Mouse (Mus musculus) testis, postnatal 14 days (tissue): Measurements from ENCODE around the gene B3galt4.

Source experiments
- DNase-seq: peaks from one replicate; pipeline ENCODE4 v3.0.0; 2021; ENCODE audit warnings: low spot score

The B3galt4 gene

DNA sequence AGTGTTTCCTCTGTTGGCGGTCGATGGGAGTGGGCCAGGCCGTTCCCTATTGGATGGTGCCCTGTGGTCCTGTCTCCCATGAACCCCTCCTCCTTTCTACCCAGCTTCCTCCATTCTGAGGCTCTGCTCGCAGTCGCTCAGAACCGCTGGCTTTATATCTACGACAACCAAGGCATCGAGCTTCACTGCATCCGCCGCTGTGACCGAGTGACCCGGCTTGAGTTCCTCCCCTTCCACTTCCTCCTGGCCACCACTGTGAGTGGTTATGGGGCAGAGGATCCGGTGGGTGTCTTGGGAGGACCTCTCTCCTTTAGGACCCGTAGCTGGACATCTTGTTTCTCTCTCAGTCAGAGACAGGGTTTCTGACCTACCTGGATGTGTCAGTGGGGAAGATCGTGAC is 7.8 kb downstream of the B3galt4 start:
- no peak for DNase-seq

DNA sequence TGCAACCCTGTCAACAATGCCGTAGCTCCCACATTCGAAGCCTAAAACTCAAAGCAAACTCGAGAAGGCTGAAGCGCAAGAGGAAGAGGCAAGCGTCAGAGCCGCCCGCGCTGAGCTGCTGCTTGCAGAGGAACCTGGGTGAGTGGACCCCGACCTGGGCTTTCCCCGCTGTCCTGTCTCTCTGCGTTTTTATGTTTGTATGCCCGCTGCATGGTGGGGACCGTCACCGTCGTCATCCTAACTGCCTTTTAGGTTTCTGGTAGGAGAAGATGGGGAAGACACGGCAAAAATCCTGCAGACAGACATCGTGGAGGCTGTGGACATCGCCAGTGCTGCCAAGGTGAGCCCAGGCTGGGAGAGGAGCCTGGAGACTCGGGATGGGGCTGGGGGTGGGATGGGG is 9.9 kb downstream of the B3galt4 start:
- DNase-seq: no peak

DNA sequence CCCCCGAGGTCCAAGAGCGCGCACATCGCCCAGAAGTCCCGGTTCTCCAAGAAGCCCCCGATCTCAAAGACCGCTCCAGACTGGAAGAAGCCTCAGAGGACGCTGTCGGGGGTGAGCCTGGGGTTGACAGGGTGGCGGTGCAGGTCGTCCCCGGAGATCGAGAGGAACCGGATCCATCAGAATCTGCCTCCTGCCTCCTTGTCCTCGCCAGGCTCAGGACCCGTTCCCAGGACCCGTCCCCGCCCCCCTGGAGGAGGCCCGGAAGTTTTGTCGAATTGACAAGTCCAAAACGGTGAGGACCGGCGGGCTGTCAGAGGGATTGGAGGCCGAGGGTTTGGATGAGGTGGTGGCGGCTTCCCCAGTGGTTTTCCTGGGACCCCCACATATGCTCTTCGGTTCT is 10.3 kb downstream of the B3galt4 start:
- no peak for DNase-seq

DNA sequence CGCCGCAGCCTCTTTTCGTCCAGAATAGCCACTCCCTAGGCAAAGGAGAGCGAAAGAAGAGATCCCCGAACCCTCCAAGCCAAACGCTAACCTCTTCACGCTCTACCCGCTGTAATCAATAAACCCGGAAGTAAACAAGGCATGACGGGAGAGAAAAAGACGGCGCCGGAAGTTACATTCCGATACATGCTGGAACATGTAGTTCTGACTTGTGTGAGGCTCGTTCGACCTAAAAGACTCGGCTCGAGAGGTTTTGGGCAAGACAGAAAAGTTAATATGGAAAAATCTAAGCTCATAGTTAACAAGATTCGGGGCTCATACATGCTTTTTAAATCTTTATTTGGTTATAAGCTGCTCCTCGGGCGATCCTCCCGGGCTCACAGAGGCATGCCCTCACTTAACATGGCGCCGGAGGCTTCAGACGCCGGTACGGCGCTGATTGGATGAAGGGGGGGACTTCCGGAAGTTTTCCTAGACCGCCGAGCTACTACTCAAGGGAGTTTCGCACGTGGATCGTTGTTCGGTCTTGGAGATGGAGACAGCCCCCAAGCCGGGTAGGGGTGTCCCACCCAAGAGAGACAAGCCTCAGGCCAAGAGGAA is 11.0 kb downstream of the B3galt4 start, which contains the start of the genes Pfdn6 and Wdr46:
Gene Pfdn6 (minus strand): TSS at position 138 of the 600 bp plus-strand sequence.
Gene Wdr46 (plus strand): TSS at position 455 of the 600 bp plus-strand sequence.
- peak; percentile 88 for DNase-seq

DNA sequence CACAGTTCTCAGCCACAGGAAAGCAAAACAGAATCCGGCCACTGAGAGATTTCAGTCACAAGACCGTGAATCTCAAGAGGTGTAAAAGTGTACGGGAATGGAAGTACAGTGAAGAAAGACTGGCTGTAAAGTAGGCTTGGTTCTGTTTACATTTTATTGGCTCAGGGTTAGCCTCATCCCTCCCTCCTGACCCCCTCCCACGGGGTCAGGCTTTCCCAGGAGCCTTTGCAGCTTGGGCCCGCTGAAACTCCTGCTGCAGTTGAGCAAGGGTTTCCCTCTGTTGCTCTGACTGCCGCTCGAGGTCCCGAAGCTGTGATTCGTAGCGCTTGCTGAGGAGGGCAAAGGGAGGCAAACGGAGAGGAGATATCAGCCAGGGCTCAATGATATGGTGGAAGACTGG is 12.5 kb downstream of the B3galt4 start:
- DNase-seq: no peak

DNA sequence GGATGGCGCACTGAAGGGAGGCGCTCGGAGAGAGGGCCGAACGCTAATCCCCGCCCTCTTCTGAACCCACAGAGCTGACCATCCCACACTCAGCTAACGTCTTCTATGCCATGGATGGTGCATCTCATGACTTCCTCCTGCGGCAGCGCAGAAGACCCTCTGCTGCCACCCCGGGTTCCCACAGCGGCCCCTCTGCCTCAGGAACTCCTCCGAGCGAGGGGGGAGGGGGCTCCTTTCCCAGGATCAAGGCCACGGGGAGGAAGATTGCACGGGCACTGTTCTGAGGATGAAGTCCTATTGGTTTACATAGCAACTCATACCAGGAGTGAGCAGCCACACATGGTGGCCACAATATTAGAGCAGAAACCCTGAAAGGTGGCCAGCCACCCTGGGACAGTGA is 14.3 kb downstream of the B3galt4 start:
- no peak for DNase-seq

DNA sequence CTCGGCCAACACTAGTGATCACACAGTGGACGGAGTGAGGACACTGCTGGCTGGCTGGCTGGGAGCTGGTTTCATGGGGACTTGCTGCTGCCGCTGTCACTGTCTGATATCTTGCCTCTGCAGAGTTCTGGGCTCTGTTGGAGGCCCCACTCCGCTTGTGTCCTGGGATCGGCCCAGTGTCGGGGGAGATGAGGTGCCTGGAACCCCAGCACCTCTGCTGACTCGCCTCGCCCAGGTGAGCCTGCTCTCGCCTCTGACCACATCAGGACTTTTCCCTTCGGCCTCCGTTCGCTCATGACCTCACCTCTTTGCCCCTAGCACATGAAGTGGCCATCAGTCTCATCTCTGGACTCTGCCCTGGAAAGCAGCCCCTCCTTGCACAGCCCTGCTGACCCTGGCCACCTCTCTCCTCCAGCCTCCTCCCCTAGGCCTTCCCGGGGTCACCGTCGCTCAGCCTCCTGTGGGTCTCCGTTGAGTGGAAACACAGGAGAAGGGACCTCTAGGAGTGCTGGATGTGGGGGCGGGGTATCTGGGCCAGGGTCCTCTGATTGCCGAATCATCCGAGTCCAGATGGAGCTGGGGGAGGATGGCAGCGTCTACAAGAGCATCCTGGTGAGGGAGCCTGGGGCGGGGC is 15.7 kb downstream of the B3galt4 start:
- DNase-seq: no peak

DNA sequence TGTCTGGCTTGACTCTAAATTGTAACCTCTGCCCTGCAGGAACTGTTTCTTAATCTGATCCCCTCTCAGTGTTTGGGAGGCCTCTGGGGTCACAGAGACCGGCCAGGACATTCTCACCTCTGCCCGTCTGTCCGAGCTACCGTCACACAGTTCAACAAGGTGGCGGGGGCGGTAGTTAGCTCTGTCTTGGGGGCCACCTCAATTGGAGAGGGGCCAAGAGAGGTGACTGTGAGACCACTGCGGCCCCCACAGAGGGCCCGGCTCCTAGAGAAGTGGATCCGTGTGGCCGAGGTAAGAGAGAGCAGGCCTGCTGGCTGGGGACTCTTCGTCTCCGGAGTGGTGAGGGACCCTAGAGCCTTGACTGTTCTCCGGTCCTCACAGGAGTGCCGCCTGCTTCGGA is 18.3 kb downstream of the B3galt4 start:
- no peak for DNase-seq

DNA sequence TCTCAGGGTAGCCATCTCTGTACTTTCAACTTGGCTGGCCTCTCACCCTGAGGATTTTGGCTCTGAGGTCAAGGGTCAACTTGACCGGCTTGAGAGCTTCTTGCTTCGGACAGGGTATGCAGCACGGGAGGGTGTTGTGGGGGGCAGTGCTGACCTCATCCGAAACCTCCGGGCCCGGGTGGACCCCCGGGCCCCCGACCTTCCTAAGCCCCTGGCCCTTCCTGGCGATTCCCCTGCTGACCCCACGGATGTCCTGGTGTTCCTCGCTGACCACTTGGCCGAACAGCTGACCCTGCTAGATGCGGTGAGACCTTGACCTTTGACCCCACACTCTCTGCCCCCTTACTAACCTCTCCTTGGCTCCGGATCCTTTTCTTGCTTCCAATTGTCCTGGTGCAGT is 18.8 kb downstream of the B3galt4 start:
- no peak for DNase-seq

DNA sequence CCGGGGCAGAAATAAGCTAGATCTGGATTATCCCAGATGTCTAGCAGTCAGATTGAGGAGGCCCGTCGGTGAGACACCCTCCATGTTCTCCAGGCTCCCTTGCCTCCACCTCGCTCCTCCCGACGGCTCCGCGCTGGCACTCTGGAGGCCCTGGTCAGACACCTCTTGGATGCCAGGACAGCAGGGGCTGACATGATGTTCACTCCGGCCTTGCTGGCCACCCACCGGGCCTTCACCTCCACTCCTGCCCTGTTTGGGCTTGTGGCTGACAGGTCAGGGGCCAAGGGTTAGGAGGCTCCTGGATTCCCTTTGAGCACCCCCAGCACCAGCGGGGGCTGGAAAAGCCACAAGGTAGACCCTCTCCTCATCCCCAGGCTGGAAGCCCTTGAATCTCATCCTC is 19.3 kb downstream of the B3galt4 start:
- no peak for DNase-seq

DNA sequence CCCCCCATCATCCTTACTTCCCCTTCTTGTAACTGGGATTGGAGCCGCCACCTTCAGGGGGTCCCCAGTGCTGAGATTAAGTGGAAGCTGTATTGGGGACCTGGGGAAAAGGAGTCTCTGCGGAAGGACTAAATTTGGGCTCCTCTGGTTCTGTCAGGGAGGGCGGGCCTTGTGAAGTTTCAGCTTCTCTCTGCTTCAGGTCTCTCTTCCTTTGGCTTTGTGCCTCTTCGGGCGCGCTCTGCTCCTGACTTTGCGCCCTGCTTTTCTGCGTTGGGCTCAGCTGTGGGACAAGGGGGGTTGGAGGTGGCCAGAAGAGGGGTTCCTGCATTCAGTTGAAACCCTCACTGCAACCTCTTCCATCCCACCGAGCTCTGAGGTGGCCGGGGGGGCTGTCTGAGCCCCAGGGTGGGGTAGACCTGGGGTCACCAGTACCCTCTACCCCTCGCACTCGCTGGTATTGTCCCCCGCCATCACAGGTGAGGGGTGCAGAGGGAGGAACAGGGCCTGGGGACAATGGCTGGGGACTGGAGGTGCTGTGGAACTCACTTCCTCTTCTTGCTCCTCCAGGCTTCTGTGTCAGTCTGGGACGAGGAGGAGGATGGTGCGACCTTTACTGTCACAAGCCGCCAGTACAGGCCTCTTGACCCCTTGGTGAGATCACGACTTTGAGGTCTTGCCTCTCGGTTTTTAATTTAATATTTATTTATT is 20.0 kb downstream of the B3galt4 start:
- DNase-seq: no peak

DNA sequence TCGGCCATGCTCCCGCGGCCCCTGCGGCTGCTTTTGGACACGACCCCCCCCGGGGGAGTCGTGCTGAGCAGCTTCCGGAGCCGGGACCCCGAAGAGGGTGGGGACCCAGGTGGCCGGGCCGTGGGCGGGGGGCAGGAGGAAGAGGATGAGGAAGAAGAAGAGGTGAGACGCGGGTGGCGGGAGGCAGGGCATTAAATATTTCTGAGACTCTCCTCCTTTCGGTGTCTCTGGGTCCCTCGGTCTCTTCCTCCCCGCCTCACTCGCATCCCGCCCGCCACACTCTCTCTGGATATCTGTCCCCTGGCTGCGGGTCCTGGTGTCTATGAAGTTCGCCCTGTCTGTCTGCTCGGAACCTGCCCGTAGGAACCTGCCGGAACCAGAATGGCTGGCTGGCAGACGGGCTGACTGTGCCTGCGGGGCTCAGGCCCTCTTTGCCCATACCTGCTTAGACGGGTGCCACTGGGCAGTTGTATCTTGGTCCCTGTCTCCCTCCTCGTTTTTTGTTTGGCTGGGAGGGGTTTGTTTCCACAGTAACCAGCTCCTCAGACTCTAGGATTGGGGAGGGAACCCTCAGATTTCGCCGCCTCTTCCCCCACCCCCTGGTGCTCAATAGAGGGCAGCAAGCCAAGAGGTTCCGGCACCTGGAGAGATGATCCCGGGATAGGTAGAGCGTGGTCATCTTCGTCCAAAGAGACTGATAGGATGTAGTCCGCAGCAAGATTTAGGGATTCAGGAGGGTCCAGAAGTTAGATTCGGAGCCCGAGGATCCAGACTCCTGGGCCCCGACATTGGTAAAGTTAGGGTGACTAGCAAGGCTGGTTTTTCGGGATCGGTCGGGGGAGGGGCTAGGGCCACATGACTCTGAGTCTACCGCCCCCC is 20.8 kb downstream of the B3galt4 start:
- no peak for DNase-seq

DNA sequence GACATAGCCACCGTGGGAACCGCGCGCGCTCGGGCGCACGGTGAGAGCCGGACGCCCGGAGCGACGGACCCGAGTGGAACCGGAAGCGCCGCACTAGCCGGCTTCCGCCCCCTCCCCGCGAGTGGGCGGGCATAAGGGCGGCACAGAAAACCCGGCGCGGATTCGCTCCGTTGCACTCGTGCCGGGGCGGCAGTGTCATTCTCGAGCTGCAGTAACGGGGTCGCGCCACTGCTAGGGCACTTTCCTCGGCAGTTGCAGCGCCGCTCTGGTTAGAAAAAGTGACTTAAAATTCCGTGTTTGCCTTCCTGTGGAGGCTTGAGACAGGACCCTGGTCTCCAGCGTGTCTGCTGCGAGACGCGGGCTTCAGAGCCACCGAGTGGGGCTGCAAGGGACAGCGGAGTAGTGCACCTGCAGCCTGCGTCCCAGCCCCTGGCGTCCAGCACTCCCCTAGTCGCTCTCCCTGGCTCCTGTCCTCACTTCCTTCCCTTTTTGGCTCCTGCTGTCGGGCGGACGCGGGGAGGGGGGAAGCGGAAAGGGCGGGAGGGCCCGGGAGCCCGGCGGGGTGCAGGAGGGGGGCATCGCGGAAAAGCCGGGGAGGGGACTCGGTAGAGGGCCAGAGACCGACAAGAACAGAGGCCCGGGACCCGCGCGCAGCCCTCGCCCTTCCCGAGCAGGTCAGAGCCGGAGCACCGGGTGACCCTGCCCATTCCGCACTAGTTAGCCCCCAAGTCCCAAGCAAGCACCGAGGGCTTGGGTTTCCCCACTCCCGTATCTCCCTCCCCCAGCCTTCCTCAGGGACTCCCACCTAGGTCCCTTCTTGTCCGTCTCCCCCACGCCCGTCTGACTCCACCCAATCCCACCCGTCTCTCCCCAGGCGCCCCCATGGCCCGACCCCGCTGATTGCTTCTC is 21.7 kb downstream of the B3galt4 start, which contains the start of gene Rgl2:
Gene Rgl2 (plus strand): TSS at position 173 of the 909 bp plus-strand sequence.
- DNase-seq: peak; percentile 93

DNA sequence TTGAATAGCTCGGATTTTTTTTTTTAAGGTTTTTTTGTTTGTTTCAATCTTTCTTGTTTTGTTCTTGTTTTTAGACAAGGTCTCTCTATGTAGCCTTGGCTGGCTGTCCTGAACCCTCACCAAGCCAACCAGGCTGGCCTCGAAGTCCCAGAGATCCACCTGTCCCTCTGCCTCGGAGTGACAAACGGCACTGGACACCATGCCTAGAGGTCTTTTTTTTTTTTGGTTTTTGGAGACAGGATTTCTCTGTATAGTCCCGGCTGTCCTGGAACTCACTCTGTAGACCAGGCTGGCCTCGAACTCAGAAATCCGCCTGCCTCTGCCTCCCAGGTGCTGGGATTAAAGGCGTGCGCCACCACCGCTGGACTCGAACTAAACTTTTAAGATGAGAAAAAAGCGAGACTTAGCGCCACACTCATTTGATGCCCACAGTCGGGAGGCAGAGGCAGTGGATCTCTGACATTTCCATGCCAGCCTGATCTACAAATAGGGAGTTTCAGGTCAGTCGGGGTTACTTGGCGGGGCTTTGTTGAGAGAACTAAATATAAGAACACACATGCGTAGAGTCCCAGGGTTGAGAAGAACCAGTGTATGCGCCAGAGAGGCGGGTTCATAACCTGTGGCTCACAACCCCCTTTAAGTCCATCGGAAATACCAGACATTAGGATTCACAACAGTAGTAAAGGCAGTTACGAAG is 22.9 kb downstream of the B3galt4 start:
- DNase-seq: no peak

DNA sequence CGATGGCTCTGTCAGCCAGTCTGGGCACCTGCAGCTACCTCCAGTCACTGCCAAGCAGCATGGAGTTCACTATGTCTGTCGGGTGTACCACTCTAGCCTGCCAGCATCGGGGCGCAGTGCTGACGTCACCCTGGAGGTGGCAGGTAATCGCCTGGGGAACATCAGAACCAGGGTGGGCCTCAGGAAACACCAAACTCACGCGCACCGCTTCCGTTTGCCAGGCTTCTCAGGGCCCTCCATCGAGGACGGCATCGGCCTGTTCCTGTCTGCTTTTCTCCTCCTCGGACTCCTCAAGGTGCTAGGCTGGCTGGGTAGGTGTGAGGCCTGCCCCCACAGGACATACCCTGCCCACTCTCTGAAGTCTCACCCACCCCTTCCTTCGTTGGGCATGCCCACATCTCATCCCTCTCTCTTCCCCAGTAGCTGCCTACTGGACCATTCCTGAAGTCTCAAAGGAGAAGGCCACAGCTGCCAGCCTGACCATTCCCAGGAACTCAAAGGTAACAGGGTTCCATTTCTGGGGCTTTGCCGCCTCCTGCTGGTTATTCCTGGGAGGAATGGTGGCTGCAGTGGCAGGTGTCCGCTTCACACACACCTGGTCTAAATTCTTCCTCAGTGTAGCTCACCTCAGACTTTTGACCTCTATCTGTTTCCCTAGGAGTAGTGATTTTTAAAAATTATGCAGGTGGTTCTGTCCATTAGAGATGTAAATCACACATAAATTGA is 24.9 kb downstream of the B3galt4 start:
- DNase-seq: no peak

DNA sequence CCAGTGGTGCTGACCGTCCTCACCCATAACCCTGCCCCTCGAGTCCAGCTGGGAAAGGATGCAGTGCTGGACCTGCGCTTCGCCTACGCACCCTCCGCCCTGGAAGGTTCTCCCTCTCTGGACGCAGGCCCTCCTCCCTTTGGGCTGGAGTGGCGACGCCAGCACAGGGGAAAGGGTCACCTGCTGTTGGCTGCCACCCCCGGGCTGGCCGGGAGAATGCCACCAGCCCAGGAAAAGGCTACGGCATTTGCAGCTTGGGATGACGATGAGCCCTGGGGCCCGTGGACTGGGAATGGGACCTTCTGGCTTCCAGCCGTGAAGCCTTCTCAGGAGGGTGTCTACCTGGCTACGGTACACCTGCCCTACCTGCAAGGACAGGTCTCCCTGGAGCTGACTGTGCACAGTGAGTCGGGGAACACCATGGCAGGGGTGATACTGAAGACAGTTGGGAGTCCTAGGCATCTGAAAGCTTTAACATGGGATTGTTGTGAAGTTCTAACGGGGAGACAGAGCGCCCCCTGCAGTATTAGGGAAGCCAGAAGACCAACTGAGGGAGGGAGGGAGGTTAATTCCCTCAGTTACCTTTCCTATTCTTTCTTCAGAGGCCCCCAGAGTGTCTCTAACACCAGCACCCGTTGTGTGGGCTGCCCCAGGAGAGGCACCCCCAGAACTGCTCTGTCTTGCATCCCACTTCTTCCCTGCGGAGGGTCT is 25.7 kb downstream of the B3galt4 start:
- no peak for DNase-seq

DNA sequence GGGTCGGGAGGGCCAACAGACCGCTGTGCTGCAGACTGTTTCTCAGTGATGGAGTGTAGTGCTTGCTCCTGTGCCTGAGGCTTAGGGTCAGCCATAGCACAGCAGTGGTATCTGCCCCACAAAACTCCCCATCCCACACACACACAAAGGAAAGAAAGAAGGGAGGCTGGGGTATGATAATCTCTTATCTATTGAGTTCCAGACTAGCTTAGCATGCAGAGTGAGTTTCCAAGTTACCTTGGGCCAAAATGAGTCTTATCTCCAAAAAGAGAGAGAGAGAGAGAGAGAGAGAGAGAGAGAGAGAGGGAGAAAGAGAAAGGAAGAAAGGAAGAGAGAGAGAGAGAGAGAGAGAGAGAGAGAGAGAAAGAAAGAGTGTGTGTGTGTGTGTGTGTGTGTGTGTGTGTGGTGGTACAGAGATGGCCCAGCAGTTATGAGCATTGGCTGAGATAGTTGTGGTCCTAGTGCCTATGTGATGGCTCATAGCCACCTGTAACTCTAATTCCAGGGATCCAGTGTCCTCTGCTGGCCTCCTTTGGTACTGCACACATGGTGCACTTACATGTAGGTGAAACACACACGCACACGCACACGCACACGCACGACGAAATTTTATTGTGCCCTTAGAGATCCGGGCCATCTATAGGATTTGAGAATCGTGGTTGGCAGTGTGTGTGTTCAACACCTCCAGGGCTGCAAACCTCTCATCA is 26.6 kb downstream of the B3galt4 start:
- DNase-seq: no peak

DNA sequence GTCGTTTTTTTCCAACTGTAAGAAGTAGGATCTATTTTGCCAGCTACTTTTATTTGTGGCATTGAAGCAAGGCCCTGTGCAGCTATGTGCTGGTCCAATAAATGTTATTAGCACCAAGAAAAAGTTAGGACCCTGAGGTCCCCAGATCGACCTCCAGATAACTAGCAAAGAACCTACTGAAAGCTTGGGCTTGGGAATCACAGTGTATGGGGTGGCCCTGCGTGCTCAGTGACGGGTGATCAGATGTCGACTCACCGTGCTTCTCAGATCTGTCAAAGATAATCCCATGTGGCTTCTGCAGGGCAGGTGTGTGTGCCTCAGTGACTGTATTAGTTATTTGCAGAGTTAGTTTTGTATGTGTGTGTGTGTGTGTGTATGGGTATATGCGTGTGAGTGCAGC is 29.9 kb downstream of the B3galt4 start:
- no peak for DNase-seq
